Mouse (Mus musculus) hindbrain, postnatal 0 days (tissue): Measurements from ENCODE around the gene Aspg. TPM values are rescaled to one million over a fixed set of nuclear protein-coding genes. Genes with fewer than 3 reads are reported as not detected.
A peak's percentile ranks its signal among the peaks of the same experiment; 100 is the strongest.

ENCODE experiments used
- ATAC-seq: fragments of 200-750 bp; cut with Nextera tagmentation; 2 replicates; pipeline ENCODE4 v1.8.0; 2017; ENCODE audit warnings: mild to moderate bottlenecking, moderate TSS enrichment, moderate library complexity
- DNase-seq: peaks from one replicate; pipeline ENCODE4 v3.0.0-alpha.2; 2015; ENCODE audit warnings: low spot score
- H3K27ac ChIP-seq: fragments of 300-500 bp; sonication (generic); 2 replicates; pipeline ENCODE4 v1.5.1; 2014; ENCODE audit warnings: mild to moderate bottlenecking
- H3K27me3 ChIP-seq: fragments of 300-500 bp; sonication (generic); 2 replicates; pipeline ENCODE4 v1.6.1; 2014; ENCODE audit warnings: low read length, mixed read lengths; ENCODE audit not compliant: insufficient read depth
- H3K36me3 ChIP-seq: fragments of 300-500 bp; sonication (generic); 2 replicates; pipeline ENCODE4 v1.6.1; 2014; ENCODE audit warnings: low read length, mixed read lengths; ENCODE audit not compliant: insufficient read depth
- H3K4me1 ChIP-seq: fragments of 300-500 bp; sonication (generic); 2 replicates; pipeline ENCODE4 v1.6.1; 2014; ENCODE audit warnings: antibody characterized with exemption, low read length, mixed read lengths; ENCODE audit not compliant: insufficient read depth
- H3K4me2 ChIP-seq: fragments of 300-500 bp; sonication (generic); 2 replicates; pipeline ENCODE4 v1.6.1; 2014; ENCODE audit warnings: low read depth, mild to moderate bottlenecking, low read length, moderate library complexity, mixed read lengths
- H3K4me3 ChIP-seq: fragments of 300-500 bp; sonication (generic); 2 replicates; pipeline ENCODE4 v1.5.1; 2014; ENCODE audit warnings: low read length
- H3K9ac ChIP-seq: fragments of 300-500 bp; sonication (generic); replicated peaks from 2 replicates; pipeline ENCODE4 v1.6.1; 2014; ENCODE audit warnings: mild to moderate bottlenecking, low read length, moderate library complexity, mixed read lengths
- H3K9me3 ChIP-seq: fragments of 300-500 bp; sonication (generic); 2 replicates; pipeline ENCODE4 v1.6.1; 2016; ENCODE audit warnings: low read length, mixed read lengths
- CTCF ChIP-seq: IDR thresholded peaks from 2 replicates; pipeline ENCODE4 v1.5.1; 2016; ENCODE audit warnings: antibody characterized with exemption, control low read depth, low read depth
- WGBS: fragments of 180-500 bp; shearing (Covaris S2); extraction: QIAGEN DNeasy Blood & Tissue Kit; methylation state at CpG from one replicate; pipeline ENCODE4 v1.1.7; 2014; 5-methylcytosine and 5-hydroxymethylcytosine counted together
- polyA plus RNA-seq: library from polyadenylated mRNA; unstranded; fragments of >200 nt; fragmentation: Nextera tagmentation; extraction: Ambion mirVana; gene quantifications from 2 replicates; pipeline ENCODE4 v1.2.1, GENCODE M21; 2015
- total RNA-seq: library from RNA; depleted of rRNA; stranded (reverse); fragments of >200 nt; gene quantifications from 2 replicates; pipeline ENCODE4 v1.2.3, GENCODE M21; 2014

Gene Aspg
- total and polyA plus RNA-seq, 2 experiments from 2014 or later, result 1.8 to 7.8 TPM

DNA sequence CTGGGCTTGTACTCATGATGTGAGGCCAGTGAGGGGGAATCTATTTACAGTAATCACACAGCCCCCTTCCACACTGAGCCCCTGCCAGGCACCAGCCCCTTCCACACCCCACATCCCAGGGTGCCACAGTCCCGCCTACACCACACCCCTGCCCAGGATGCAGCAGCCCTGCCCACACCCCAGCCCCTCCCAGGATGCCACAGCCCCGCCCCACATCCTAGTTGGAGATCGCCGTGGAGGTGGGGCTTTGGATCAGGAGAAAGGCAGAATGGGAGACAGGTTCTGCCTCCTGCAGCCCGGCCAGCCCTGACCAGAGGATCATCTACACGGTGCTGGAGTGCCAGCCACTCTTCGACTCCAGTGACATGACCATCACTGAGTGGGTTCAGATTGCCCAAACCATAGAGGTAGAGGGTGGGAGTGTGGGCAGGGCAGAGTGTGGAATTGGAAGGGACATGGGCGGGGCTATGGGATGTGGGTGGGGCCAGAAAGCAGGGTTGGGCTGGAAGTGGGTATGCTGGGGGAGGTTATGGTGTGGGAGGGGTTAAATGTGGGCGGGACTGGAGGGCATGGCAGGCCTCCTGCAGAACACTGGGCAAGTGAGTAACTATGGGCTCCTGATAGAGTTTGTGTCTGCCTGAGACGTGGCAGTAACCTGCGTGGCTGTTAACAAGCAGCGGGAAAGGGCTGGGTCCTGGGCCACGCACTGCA is 6.4 kb downstream of the Aspg start:
- Histone ChIP-seq H3K27me3 (peaks cover 4% of the 10 kb centered on the region; the same call in 1 of the 2 replicates), H3K9ac (no peak overlapping the region), H3K4me2 (no peak overlapping the region), H3K9me3 (no peaks in the 10 kb centered on the region), H3K27ac (no peak overlapping the region), H3K4me1 (no peaks in the 10 kb centered on the region), H3K36me3 (no peaks in the 10 kb centered on the region), H3K4me3 (no peak overlapping the region)
- DNase-seq, result no peak
- no peak for TF ChIP-seq CTCF
- peak; percentile 31; the same call in 1 of the 2 replicates for ATAC-seq
- 25% methylated on average over 13 of the region's 13 CpGs for WGBS

DNA sequence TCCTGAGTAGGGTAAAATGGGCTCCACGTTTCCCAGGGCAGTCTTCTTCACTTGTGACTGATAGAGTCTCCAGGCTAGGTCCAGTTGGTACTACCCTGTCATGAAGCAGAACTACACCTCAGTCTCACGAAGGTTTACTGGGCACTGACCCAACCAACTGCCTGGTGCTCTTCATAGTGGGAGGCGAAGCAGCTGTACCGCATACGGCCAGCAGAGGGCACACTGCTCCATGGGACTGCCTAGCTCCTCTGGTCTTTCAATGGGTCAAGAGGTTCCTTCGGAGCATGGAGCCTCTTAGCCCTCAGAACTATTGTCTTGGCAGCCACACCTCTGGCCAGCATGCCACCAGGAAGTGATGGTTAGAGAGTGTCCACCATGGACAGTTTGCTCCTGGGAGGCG is 7.2 kb downstream of the Aspg start:
- TF ChIP-seq CTCF, result peak; percentile 100
- DNase-seq (peak; percentile 86), ATAC-seq (peak; percentile 61)
- Histone ChIP-seq H3K9ac (no peak overlapping the region), H3K36me3 (no peaks in the 10 kb centered on the region), H3K4me3 (no peak overlapping the region), H3K9me3 (no peaks in the 10 kb centered on the region), H3K27ac (no peak overlapping the region), H3K27me3 (peaks cover 4% of the 10 kb centered on the region; the same call in 1 of the 2 replicates), H3K4me1 (no peaks in the 10 kb centered on the region), H3K4me2 (no peak overlapping the region)
- 12% methylated on average over 7 of the region's 7 CpGs for WGBS

- ATAC-seq (no peak), DNase-seq (no peak)
- H3K9me3 ChIP-seq, result no peaks in the 10 kb centered on the region
- WGBS, result 67% methylated on average over 5 of the region's 5 CpGs
- TF ChIP-seq CTCF, result no peak
- H3K9ac ChIP-seq, result no peak overlapping the region
- H3K36me3 ChIP-seq, result no peaks in the 10 kb centered on the region
- no peak overlapping the region for H3K4me3 ChIP-seq
- no peak overlapping the region for H3K4me2 ChIP-seq
- H3K4me1 ChIP-seq, result no peaks in the 10 kb centered on the region
- peaks cover 4% of the 10 kb centered on the region; the same call in 1 of the 2 replicates for H3K27me3 ChIP-seq
- H3K27ac ChIP-seq, result no peak overlapping the region
Observed at GRCm38 (mm10) chr12:112117006-112117405, 10.5 kb downstream of the Aspg start.

DNA sequence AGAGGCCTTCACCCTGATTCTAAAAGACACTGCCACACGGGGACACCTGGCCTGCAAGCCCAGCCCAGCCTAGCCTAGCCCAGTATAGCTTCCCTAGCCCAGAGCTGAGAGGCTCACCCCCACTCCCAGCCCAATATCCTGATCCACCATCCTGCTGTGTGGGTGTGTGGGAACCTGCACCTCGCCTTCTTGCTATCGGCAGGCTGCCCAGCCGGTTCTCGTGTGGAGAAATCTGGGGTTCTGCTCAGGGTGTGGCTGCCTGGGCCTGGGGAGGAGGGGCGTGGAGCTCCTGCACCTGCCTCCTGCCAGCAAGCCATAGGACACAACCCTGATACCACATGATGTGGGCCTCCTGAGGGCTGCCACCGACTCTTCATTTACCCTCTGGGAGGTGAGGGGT is 11.2 kb downstream of the Aspg start:
- no peak overlapping the region for H3K27ac ChIP-seq
- no peak overlapping the region for H3K4me3 ChIP-seq
- peaks cover 4% of the 10 kb centered on the region; the same call in 1 of the 2 replicates for H3K27me3 ChIP-seq
- ATAC-seq (no peak), DNase-seq (no peak)
- 87% methylated on average over 7 of the region's 7 CpGs for WGBS
- no peak overlapping the region for H3K9ac ChIP-seq
- H3K9me3 ChIP-seq, result no peaks in the 10 kb centered on the region
- H3K4me2 ChIP-seq, result no peak overlapping the region
- no peak for TF ChIP-seq CTCF
- H3K36me3 ChIP-seq, result no peaks in the 10 kb centered on the region
- H3K4me1 ChIP-seq, result no peaks in the 10 kb centered on the region

DNA sequence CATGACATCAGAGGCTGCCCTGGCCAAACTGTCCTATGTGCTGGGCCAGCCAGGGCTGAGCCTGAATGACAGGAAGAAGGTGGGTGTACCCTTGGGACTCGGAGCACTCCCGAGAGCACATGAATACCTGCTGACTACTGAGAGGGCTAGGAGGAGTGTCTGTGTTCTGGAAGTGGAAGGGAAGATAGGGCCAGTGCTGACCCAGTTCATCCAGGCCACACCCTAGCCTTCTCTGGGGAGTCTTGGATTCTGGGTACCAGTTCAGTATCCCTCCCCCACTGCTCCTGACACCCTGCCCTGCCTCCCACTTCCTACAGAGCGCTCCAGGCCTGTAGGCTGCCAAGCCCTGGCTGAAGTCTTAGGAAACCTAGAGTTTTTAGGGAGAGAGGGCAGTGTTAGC is 14.7 kb downstream of the Aspg start:
- H3K4me3 ChIP-seq, result no peak overlapping the region
- no peak overlapping the region for H3K27ac ChIP-seq
- H3K9ac ChIP-seq, result no peak overlapping the region
- H3K9me3 ChIP-seq, result no peaks in the 10 kb centered on the region
- ATAC-seq, result no peak
- 90% methylated on average over 3 of the region's 3 CpGs for WGBS
- no peaks in the 10 kb centered on the region for H3K4me1 ChIP-seq
- DNase-seq, result no peak
- no peaks in the 10 kb centered on the region for H3K27me3 ChIP-seq
- no peaks in the 10 kb centered on the region for H3K36me3 ChIP-seq
- no peak for TF ChIP-seq CTCF
- no peak overlapping the region for H3K4me2 ChIP-seq

DNA sequence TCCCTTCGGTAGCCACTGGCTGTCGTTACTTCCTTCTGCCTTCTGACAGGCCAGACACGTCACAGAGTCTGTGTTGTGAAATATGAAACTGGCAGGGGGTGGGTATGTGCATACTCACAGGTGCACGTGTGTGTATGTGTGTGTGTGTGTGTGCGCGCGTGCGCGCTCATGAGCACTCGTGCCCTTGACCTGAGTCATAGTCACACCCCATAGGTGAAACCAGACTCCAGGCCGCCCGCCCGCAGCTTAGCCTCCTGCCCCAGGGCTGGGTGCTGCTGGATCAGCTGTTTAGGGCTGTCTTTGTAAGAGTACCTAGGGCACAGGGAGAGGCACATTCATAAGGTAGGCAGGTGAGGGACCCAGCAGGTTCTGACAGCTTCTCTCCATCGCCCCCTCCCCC is 19.4 kb downstream of the Aspg start:
- Histone ChIP-seq H3K4me1 (0 out of 2 replicates have a peak, but pooled peaks cover 7% of the 10 kb centered on the region), H3K27me3 (peaks cover 3% of the 10 kb centered on the region; the same call in 1 of the 2 replicates), H3K9ac (no peak overlapping the region), H3K9me3 (no peaks in the 10 kb centered on the region), H3K4me3 (no peak overlapping the region), H3K4me2 (no peak overlapping the region), H3K36me3 (no peaks in the 10 kb centered on the region), H3K27ac (no peak overlapping the region)
- 82% methylated on average over 14 of the region's 14 CpGs for WGBS
- no peak for TF ChIP-seq CTCF
- ATAC-seq, result no peak
- no peak for DNase-seq
